Mouse (Mus musculus) adrenal gland, adult 2 months (tissue): ENCODE data around the gene Gm26741. TPM values are rescaled to one million over a fixed set of nuclear protein-coding genes. Genes with fewer than 3 reads are reported as not detected.

Source experiments
- DNase-seq: peaks from one replicate; pipeline ENCODE4 v3.0.0; 2021
- polyA plus RNA-seq: library from polyadenylated mRNA; depleted of rRNA; stranded (reverse); fragments of >200 nt; gene quantifications from 2 replicates; pipeline ENCODE4 v1.2.3, GENCODE M21; 2012; rRNA removed
- total RNA-seq, 2 experiments: library from RNA; stranded (reverse); gene quantifications; 2 replicates each; pipeline ENCODE4 v1.2.3; 2021

Gene Gm26741
- total and polyA plus RNA-seq, 3 experiments, result not detected

- DNase-seq, result no peak
Measured at GRCm38 (mm10) chr10:52389438-52389837, 30.9 kb downstream of the Gm26741 start.

GRCm38 (mm10) chr10:52391208-52391607 is 32.6 kb downstream of the Gm26741 start:
- no peak for DNase-seq

DNA sequence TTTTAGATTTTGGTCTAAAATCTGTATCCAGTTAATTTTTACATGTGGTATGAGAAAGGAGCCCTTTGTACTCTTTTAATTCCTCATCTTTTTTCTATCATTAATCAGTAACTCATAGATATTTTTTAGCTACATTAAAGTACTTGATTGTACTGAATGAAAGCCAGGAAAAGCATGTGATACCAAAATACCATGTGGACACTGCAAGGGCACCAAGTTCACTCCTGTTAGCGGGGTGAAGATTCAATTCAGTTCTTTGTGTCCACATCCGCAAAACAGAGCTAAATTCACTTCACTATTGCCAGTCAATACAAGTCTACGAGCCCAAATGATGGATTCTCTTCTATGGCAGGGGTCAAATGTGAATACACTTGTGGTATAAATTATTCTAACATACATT is 38.1 kb downstream of the Gm26741 start:
- no peak for DNase-seq

- DNase-seq, result no peak
Measured at GRCm38 (mm10) chr10:52398715-52399114, 40.1 kb downstream of the Gm26741 start.

DNA sequence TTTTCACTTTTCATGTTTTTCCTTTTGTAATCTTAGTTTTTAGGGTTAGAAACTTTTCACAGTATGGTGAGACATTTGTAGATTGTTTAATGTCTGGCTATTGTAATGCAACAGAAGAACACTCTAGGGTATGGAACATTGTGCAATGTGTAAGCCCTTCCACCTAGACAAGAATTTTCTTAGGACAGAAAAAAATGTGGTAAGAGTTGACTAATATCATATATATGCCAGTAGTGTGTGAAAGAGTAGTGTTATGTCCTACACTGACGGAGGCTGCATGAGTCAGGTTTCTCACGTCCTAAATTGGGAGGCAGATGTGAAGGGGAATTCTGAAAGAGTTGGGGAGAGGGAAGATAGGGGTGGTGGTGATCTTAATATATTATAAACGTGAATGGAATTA is 41.2 kb downstream of the Gm26741 start:
- DNase-seq, result no peak

- DNase-seq, result no peak
Measured at GRCm38 (mm10) chr10:52405160-52405559, 46.6 kb downstream of the Gm26741 start.

DNA sequence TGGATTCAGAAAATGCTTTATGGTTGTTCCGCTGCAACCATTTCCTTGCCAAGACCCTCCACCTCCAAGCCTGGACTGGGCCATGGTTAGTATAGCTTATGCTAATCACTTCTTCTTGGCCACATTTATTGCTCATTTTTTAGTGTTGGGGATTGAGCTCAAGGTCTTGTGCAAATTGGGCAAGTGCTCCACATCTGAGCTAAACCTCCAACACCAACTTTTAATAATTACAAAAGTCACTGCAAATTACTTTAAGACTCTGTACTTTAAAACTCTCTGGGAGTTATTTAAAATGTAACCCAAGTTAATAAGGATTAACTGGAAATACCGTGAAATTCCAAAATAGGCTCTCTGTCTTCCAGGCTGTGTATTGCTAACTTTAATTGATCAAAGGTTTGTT is 49.0 kb downstream of the Gm26741 start:
- DNase-seq, result no peak

Other genes with a start within 250 kb of the Gm26741 start
- gene Ros1, start 163.5 kb upstream of the Gm26741 start, total RNA-seq, result not detected
- not detected in 2 replicates for gene Ros1, start 163.5 kb upstream of the Gm26741 start, polyA plus RNA-seq
- gene Dcbld1, start 125.1 kb upstream of the Gm26741 start, total RNA-seq, result 1 to 10 TPM; 2.1 to 3.4 TPM
- 2.7 and 3.1 TPM in 2 replicates for gene Dcbld1, start 125.1 kb upstream of the Gm26741 start, polyA plus RNA-seq
- gene Gopc, start 23.4 kb downstream of the Gm26741 start, total RNA-seq, result 10 to 100 TPM; 20.8 to 21.7 TPM
- gene Gopc, start 23.4 kb downstream of the Gm26741 start, polyA plus RNA-seq, result 2.9 and 4.5 TPM in 2 replicates
- gene Nepn, start 30.2 kb downstream of the Gm26741 start, total RNA-seq, result under 1 TPM in 1 of 2 experiments, not detected in 1; 0.23 TPM
- gene Nepn, start 30.2 kb downstream of the Gm26741 start, polyA plus RNA-seq, result 0.38 and 0.39 TPM in 2 replicates
- 10 to 100 TPM; 46.0 to 62.7 TPM for gene Nus1, start 58.8 kb downstream of the Gm26741 start, total RNA-seq
- gene Nus1, start 58.8 kb downstream of the Gm26741 start, polyA plus RNA-seq, result 33.4 and 34.5 TPM in 2 replicates